Mouse (Mus musculus): ENCODE measurements around the gene Rab4b. TPM values are rescaled to one million over a fixed set of nuclear protein-coding genes. Genes with fewer than 3 reads are reported as not detected.

Gene Rab4b
- total RNA-seq, 2 experiments from 2014 or later, result 86.7 to 94.7 TPM

- DNase-seq (ENCODE audit: low spot score in 2 of 2), result no peak
- intact Hi-C loops (cut with DNase I), result loop anchor here (5.0 to 10.0 kb wide), 2 partner anchors 348 to 1270 kb away; no protein-coding TSS in a partner anchor
Observed at GRCm38 (mm10) chr7:27124969-27125368, 53.7 kb downstream of the Rab4b start.

GRCm38 (mm10) chr7:27124305-27124832 is 54.3 kb downstream of the Rab4b start:
- intact Hi-C loops (cut with DNase I), result loop anchor here (10.0 kb wide), 1 partner anchor 1270 kb away; no protein-coding TSS in a partner anchor
- no peak for DNase-seq (ENCODE audit: low spot score in 2 of 2)

GRCm38 (mm10) chr7:27119676-27120075 is 59.0 kb downstream of the Rab4b start, which contains the start of gene Cyp2f2:
Gene Cyp2f2 (plus strand): TSS chr7:27119909.
- DNase-seq (ENCODE audit: low spot score in 2 of 2), result no peak
- intact Hi-C loops (cut with DNase I), result loop anchor here (10.0 kb wide), 1 partner anchor 1265 kb away; no protein-coding TSS in a partner anchor

Small RNA genes lying within 50 kb of the gene (microRNA-seq; reads per million reads assigned to microRNA genes)
- gene Mir1191 (0 reads per million in 2 experiments), gene Mir3101 (0 to 0.79 reads per million in 2 experiments)

Other genes with a start within 250 kb of the Rab4b start
- not detected for gene Cyp2a22, start 239.5 kb downstream of the Rab4b start, total RNA-seq (2021)
- gene Cyp2a12, start 149.8 kb downstream of the Rab4b start, total RNA-seq (2021), result not detected
- gene Cyp2f2, start 59.0 kb downstream of the Rab4b start, total RNA-seq (2021), result under 1 TPM; 0.23 to 0.86 TPM
- gene Cyp2t4, start 25.2 kb downstream of the Rab4b start, total RNA-seq (2021), result not detected
- 100 to 1,000 TPM in 1 of 2 experiments, 10 to 100 TPM in 1; 90.8 to 100 TPM for gene Egln2, start 12.1 kb downstream of the Rab4b start, total RNA-seq (2021)
- not detected for gene Gm21983, start 2.2 kb upstream of the Rab4b start, total RNA-seq (2021)
- 1 to 10 TPM; 1.6 to 3.3 TPM for gene Mia, start 2.3 kb upstream of the Rab4b start, total RNA-seq (2021)
- gene BC024978, start 16.9 kb upstream of the Rab4b start, total RNA-seq (2021), result 10 to 100 TPM; 18.9 to 21.3 TPM
- gene Snrpa, start 17.4 kb upstream of the Rab4b start, total RNA-seq (2021), result 10 to 100 TPM; 81.3 to 81.8 TPM
- gene Itpkc, start 49.8 kb upstream of the Rab4b start, total RNA-seq (2021), result 1 to 10 TPM; 7.3 to 8.0 TPM
- gene Coq8b, start 54.1 kb upstream of the Rab4b start, total RNA-seq (2021), result 10 to 100 TPM; 31.2 to 34.8 TPM
- gene Numbl, start 79.5 kb upstream of the Rab4b start, total RNA-seq (2021), result 100 to 1,000 TPM; 134 to 139 TPM
- 10 to 100 TPM; 62.5 to 62.6 TPM for gene Ltbp4, start 158.8 kb upstream of the Rab4b start, total RNA-seq (2021)
- 10 to 100 TPM; 22.2 to 27.4 TPM for gene Shkbp1, start 177.1 kb upstream of the Rab4b start, total RNA-seq (2021)
- not detected for gene Gm20479, start 178.5 kb upstream of the Rab4b start, total RNA-seq (2021)

Data from left cerebral cortex, postnatal 14 days (tissue).